Mouse (Mus musculus): ENCODE measurements around the gene Tusc2. TPM values are rescaled to one million over a fixed set of nuclear protein-coding genes. Genes with fewer than 3 reads are reported as not detected.
"Not testable (repeated sequence)": the region's sequence is repeated elsewhere in the genome, so short reads cannot be mapped to it uniquely, and the experiment has no call there.

The Tusc2 gene
- polyA plus RNA-seq, 1 experiment: 143 TPM

DNA sequence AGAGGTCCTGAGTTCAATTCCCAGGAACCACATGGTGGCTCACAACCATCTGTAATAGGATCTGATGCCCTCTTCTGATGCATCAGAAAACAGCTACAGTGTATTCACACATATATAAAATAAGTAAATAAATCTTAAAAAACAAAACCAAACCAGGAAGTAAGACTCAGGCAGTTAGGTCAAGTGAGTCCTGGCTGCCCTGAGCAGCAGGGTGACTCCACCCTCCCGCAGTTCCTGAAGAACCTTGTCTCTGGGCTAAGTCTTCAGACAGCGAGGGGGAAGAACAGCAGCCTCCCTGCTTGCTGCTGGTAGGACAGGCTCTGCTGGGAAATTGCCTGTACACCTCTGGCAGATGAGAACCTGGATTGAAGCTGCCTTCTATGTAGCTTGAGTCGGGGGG is 6.7 kb upstream of the Tusc2 start:
- no peak overlapping the region for H3K27ac ChIP-seq (ENCODE audit: insufficient read depth, low read length)
- H3K4me1 ChIP-seq (ENCODE audit: control insufficient read depth, insufficient read depth, low read length): peaks cover 1% of the 10 kb centered on the region; the same call in 1 of the 2 replicates
- H3K4me3 ChIP-seq (ENCODE audit: insufficient read depth, low read length): no peak overlapping the region
- TF ChIP-seq POLR2A (IDR thresholded peaks at IDR 0.05; ENCODE audit: extremely low read depth, insufficient read depth, low read length): no peak
- TF ChIP-seq CTCF (IDR thresholded peaks at IDR 0.05; ENCODE audit: extremely low read depth, insufficient read depth, low read length): no peak

DNA sequence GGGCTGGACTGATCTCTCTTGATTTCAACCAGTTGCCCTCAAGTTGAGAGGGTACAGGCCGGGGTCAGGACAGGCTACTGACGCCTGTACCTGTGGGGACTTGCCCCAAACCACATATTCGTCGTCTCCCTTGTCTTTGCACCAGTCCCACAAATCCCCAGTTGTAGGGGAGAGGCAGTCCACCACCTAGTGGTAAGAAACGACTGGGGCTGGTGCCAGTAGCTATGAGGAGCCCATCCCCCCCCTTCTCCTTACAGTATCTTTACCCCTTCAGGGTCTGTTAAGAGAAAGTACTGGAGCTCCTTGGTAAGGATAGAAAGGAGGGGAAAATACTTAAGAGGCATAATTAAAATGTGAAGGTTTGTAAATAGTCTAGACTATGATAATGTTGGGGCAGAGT is 2.5 kb downstream of the Tusc2 start:
- peaks cover 11% of the 10 kb centered on the region for H3K4me1 ChIP-seq (ENCODE audit: control insufficient read depth, insufficient read depth, low read length)
- not testable (repeated sequence) for H3K27ac ChIP-seq (ENCODE audit: insufficient read depth, low read length); H3K4me3 ChIP-seq (ENCODE audit: insufficient read depth, low read length)

DNA sequence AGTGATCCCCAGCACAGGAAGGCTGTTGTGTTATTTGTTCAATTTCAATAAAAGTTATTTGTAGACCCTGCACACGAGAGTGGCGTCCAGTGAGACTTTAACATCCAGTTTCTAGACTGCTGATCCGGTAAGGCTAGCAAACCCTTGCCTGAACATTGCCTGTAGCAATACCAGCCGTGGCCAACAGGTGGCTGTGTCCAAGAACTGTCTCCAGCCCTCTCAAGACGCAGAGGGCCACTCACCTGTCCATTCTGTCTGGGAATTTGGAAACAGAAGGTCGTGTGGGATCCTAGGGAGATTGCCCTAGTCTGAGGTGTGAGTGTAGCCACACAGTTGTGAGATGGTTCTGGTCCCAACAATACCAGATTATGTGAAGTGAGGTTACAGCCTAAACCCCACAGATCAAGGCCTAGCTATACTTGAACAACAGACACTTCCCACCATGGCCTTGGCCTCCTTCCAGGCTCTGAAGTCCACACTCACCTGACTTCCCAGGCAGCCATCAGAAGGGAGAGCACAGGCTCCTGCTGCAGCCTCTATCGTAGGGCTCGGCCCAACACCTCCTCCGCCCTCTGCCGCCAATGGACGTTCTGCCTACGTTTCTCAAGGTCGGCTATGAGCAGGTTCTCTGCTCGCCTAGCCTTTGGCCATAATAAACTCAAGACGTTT is 3.1 kb downstream of the Tusc2 start:
- Histone ChIP-seq H3K27ac (ENCODE audit: insufficient read depth, low read length) (peak overlapping the region; percentile 51), H3K4me3 (ENCODE audit: insufficient read depth, low read length) (no peak overlapping the region), H3K4me1 (ENCODE audit: control insufficient read depth, insufficient read depth, low read length) (peaks cover 11% of the 10 kb centered on the region)
- TF ChIP-seq POLR2A (IDR thresholded peaks at IDR 0.05; ENCODE audit: extremely low read depth, insufficient read depth, low read length) (no peak), CTCF (IDR thresholded peaks at IDR 0.05; ENCODE audit: extremely low read depth, insufficient read depth, low read length) (peak; percentile 80)

DNA sequence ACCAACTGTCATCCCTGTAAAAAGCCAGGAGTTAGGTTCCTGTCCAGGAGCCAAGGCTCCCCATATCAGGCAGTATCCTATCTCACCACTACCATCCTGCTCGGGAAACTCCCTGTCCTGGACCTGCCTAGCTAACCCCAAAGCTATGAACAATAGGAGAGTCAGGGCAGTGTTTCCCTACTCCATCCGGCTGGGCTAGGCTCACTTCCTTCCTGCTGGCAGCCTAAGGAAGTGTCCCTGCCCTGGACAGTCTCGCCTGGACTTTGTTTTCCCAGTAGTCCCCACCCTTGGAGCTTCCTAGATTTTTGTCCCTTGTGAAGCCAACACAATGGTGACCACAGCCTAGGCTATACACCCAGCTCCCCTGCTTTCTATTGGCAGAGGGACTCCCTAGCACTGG is 3.8 kb downstream of the Tusc2 start:
- H3K4me3 ChIP-seq (ENCODE audit: insufficient read depth, low read length): no peak overlapping the region
- TF ChIP-seq CTCF (IDR thresholded peaks at IDR 0.05; ENCODE audit: extremely low read depth, insufficient read depth, low read length): no peak
- 0 out of 2 replicates have a peak, but pooled peaks have one; percentile 24 for TF ChIP-seq POLR2A (IDR thresholded peaks at IDR 0.05; ENCODE audit: extremely low read depth, insufficient read depth, low read length)
- H3K27ac ChIP-seq (ENCODE audit: insufficient read depth, low read length): no peak overlapping the region
- peaks cover 11% of the 10 kb centered on the region for H3K4me1 ChIP-seq (ENCODE audit: control insufficient read depth, insufficient read depth, low read length)

- TF ChIP-seq CTCF (IDR thresholded peaks at IDR 0.05; ENCODE audit: extremely low read depth, insufficient read depth, low read length) (no peak), POLR2A (IDR thresholded peaks at IDR 0.05; ENCODE audit: extremely low read depth, insufficient read depth, low read length) (no peak)
- peaks cover 11% of the 10 kb centered on the region for H3K4me1 ChIP-seq (ENCODE audit: control insufficient read depth, insufficient read depth, low read length)
- H3K4me3 ChIP-seq (ENCODE audit: insufficient read depth, low read length): peak within 1 kb of the TSS; percentile 89
- peak within 1 kb of the TSS; percentile 81 for H3K27ac ChIP-seq (ENCODE audit: insufficient read depth, low read length)
Observed at GRCm38 (mm10) chr9:107567702-107568319, 4.8 kb downstream of the Tusc2 start, which contains the start of gene Hyal2. Hyal2 (plus strand) TSS chr9:107567945.

DNA sequence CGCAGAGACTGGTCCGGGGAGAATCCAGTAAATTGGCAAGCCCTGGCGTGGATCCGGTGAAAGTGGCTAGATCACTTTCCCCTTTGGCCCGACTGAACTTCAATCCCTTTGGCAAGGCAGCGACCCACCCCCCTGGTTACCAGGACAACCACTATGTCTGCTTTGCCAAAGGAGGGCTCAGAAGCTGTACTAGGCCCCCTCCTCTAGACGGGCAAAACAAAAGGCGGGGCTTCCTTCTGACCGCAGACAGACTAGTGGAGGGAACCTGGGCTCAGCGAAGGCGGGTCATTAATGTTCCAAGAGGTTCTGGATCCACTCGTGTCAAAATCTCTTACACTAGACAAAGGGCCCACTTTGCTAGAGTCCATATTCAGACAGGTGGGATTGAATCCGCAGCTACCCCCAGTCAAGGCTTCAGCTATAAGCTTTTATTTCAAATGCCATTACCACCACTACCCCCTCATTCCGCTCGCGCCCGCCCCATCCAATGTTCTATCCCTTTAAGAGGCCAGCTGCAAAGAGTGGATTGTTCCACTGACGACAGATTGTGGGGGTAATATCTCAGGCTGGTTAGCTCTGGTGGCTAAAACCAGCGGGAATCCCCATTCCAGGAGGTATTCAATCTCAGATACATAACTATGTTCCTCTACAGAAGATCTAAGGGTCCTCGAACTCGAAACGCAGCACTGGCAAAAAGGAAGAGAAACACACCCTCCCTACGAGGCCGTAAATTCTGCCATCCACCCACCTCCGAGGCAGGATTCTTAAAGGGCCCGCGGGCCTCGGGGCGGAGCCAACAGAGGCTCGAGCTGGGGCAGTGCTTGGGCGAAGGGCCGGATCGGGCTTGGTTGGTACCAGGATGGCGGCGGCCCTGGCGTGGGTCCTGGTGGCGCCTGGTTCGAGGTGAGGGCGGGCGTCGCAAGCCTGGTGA is 5.5 kb downstream of the Tusc2 start:
- no peak for TF ChIP-seq CTCF (IDR thresholded peaks at IDR 0.05; ENCODE audit: extremely low read depth, insufficient read depth, low read length)
- peak; percentile 31; the same call in 1 of the 2 replicates for TF ChIP-seq POLR2A (IDR thresholded peaks at IDR 0.05; ENCODE audit: extremely low read depth, insufficient read depth, low read length)
- H3K4me3 ChIP-seq (ENCODE audit: insufficient read depth, low read length): peak overlapping the region; percentile 89
- H3K4me1 ChIP-seq (ENCODE audit: control insufficient read depth, insufficient read depth, low read length): peaks cover 11% of the 10 kb centered on the region
- H3K27ac ChIP-seq (ENCODE audit: insufficient read depth, low read length): peak overlapping the region; percentile 81

GRCm38 (mm10) chr9:107569270-107569669 is 6.2 kb downstream of the Tusc2 start:
- Histone ChIP-seq H3K4me3 (ENCODE audit: insufficient read depth, low read length) (peak overlapping the region; percentile 89), H3K27ac (ENCODE audit: insufficient read depth, low read length) (peak overlapping the region; percentile 81; the same call in 1 of the 2 replicates), H3K4me1 (ENCODE audit: control insufficient read depth, insufficient read depth, low read length) (peaks cover 7% of the 10 kb centered on the region)
- no peak for TF ChIP-seq CTCF (IDR thresholded peaks at IDR 0.05; ENCODE audit: extremely low read depth, insufficient read depth, low read length)
- no peak for TF ChIP-seq POLR2A (IDR thresholded peaks at IDR 0.05; ENCODE audit: extremely low read depth, insufficient read depth, low read length)

DNA sequence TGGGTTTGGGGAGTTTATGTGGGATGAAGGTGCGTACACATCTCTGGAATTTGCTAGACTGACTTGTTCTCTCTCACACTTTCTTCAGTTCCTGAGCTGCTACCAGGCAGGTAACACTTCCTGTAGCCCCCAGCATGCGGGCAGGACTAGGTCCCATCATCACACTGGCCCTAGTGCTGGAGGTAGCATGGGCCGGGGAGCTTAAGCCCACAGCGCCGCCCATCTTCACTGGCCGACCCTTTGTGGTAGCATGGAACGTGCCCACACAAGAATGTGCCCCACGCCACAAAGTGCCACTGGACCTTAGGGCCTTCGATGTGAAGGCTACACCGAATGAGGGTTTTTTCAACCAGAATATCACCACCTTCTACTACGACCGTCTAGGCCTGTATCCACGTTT is 7.0 kb downstream of the Tusc2 start:
- no peak for TF ChIP-seq CTCF (IDR thresholded peaks at IDR 0.05; ENCODE audit: extremely low read depth, insufficient read depth, low read length)
- no peak for TF ChIP-seq POLR2A (IDR thresholded peaks at IDR 0.05; ENCODE audit: extremely low read depth, insufficient read depth, low read length)
- H3K4me3 ChIP-seq (ENCODE audit: insufficient read depth, low read length): peak overlapping the region; percentile 89
- no peak overlapping the region for H3K27ac ChIP-seq (ENCODE audit: insufficient read depth, low read length)
- peaks cover 7% of the 10 kb centered on the region for H3K4me1 ChIP-seq (ENCODE audit: control insufficient read depth, insufficient read depth, low read length)

- TF ChIP-seq CTCF (IDR thresholded peaks at IDR 0.05; ENCODE audit: extremely low read depth, insufficient read depth, low read length) (no peak), POLR2A (IDR thresholded peaks at IDR 0.05; ENCODE audit: extremely low read depth, insufficient read depth, low read length) (no peak)
- peaks cover 7% of the 10 kb centered on the region for H3K4me1 ChIP-seq (ENCODE audit: control insufficient read depth, insufficient read depth, low read length)
- no peak overlapping the region for H3K4me3 ChIP-seq (ENCODE audit: insufficient read depth, low read length)
- H3K27ac ChIP-seq (ENCODE audit: insufficient read depth, low read length): no peak overlapping the region
Observed at GRCm38 (mm10) chr9:107570845-107571244, 7.8 kb downstream of the Tusc2 start.
